Mouse (Mus musculus) small intestine, adult 2 months (tissue): ENCODE results near the gene Gm10972.
A peak's percentile ranks its signal among the peaks of the same experiment; 100 is the strongest.

Experiments
- CTCF ChIP-seq: fragments of 200-500 bp; IDR thresholded peaks from 2 replicates; pipeline ENCODE4 v1.5.1; 2012; ENCODE audit warnings: low read depth, mild to moderate bottlenecking, control low read depth, inconsistent platforms, low read length, moderate library complexity, mixed read lengths; ENCODE audit not compliant: insufficient replicate concordance, insufficient read length; ENCODE audit errors: extremely low read depth
- POLR2A ChIP-seq: fragments of 200-500 bp; IDR thresholded peaks from 2 replicates; pipeline ENCODE4 v1.6.1; 2012; ENCODE audit warnings: low read depth, mild to moderate bottlenecking, control low read depth, inconsistent platforms, low read length, moderate library complexity

DNA sequence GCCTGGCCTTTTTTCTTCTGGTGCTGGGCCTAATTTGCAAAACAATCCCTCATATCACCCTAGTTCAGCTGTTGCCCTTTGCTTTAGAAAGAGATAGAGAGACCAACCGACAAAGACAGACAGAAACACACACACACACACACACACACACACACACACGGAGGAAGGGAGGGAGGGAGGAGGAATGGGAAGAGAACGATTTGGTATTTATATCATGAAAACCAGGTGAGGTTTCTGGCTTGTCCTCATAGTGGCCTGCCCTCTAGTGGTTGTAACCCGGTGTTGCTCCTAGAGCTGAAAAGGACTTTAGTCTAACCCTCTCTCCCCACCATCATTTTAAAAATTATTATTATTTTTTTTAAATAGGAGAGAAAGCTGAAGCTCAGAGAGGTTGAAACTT is 41.0 kb upstream of the Gm10972 start:
- TF ChIP-seq POLR2A (no peak), CTCF (0 out of 2 replicates have a peak, but pooled peaks have one; percentile 5)
